Mouse (Mus musculus) MEL (cell line): Measurements from ENCODE around the gene Alpk1. TPM values are rescaled to one million over a fixed set of nuclear protein-coding genes. Genes with fewer than 3 reads are reported as not detected.

Experiments
- DNase-seq: peaks from one replicate; pipeline ENCODE4 v3.0.0; 2011; ENCODE audit warnings: low read depth, low spot score
- H3K27ac ChIP-seq: 2 replicates; pipeline ENCODE4 v1.5.1; 2012; ENCODE audit warnings: low read depth, mild to moderate bottlenecking, control low read depth, low read length, moderate library complexity; ENCODE audit not compliant: control insufficient read depth
- H3K27me3 ChIP-seq, 2 experiments: fragments of 150-350 bp in 1 of 2; sonication (generic) in 1 of 2; 2 replicates each; pipeline ENCODE4 v1.6.1; 2012; ENCODE audit warnings: low read length in 2 of 2, mild to moderate bottlenecking in 2 of 2, improper control_type of control experiment in 1 of 2, moderate library complexity in 1 of 2; ENCODE audit not compliant: insufficient read depth in 2 of 2, control insufficient read depth in 1 of 2
- H3K36me3 ChIP-seq, 2 experiments: 2 replicates each; pipeline ENCODE4 v1.6.1; 2012 to 2014; ENCODE audit warnings: low read length in 2 of 2, improper control_type of control experiment in 1 of 2, inconsistent platforms in 1 of 2, mild to moderate bottlenecking in 1 of 2; ENCODE audit not compliant: insufficient read depth in 2 of 2, control insufficient read depth in 1 of 2
- H3K4me1 ChIP-seq, 2 experiments: fragments of 150-350 bp in 1 of 2; sonication (generic) in 1 of 2; 2 replicates each; pipeline ENCODE4 v1.6.1; 2012; ENCODE audit warnings: low read length in 2 of 2, improper control_type of control experiment in 1 of 2, mild to moderate bottlenecking in 1 of 2; ENCODE audit not compliant: insufficient read depth in 2 of 2, control insufficient read depth in 1 of 2
- H3K4me3 ChIP-seq, 2 experiments: fragments of 150-350 bp in 1 of 2; sonication (generic) in 1 of 2; 2 replicates each; pipeline ENCODE4 v1.5.1; 2012; ENCODE audit warnings: low read depth in 2 of 2, low read length in 2 of 2, mild to moderate bottlenecking in 2 of 2, moderate library complexity in 2 of 2, control low read depth in 1 of 2, improper control_type of control experiment in 1 of 2; ENCODE audit not compliant: control insufficient read depth in 1 of 2, insufficient read depth in 1 of 2
- H3K79me2 ChIP-seq: 2 replicates; pipeline ENCODE4 v1.6.1; 2012; ENCODE audit warnings: mild to moderate bottlenecking, low read length, moderate library complexity; ENCODE audit not compliant: control insufficient read depth, poor library complexity, insufficient read depth
- H3K9ac ChIP-seq: 2 replicates; pipeline ENCODE4 v1.6.1; 2012; ENCODE audit warnings: low read depth, mild to moderate bottlenecking, control low read depth, low read length, moderate library complexity; ENCODE audit not compliant: control insufficient read depth, poor library complexity, severe bottlenecking
- H3K9me3 ChIP-seq: fragments of 150-350 bp; sonication (generic); replicated peaks from 2 replicates; pipeline ENCODE4 v1.6.1; 2012; ENCODE audit warnings: mild to moderate bottlenecking, low read length, improper control_type of control experiment, moderate library complexity; ENCODE audit not compliant: insufficient read depth
- CHD2 ChIP-seq: IDR thresholded peaks from 2 replicates; pipeline ENCODE4 v1.6.1; 2011; ENCODE audit warnings: low read length, improper control_type of control experiment
- ELF1 ChIP-seq: IDR thresholded peaks from 2 replicates; pipeline ENCODE4 v1.6.1; 2014; ENCODE audit warnings: low read depth, mild to moderate bottlenecking, inconsistent platforms, low read length, improper control_type of control experiment, moderate library complexity
- ETS1 ChIP-seq: IDR thresholded peaks from 2 replicates; pipeline ENCODE4 v1.6.1; 2012; ENCODE audit warnings: low read depth, mild to moderate bottlenecking, inconsistent platforms, low read length, improper control_type of control experiment, moderate library complexity
- GABPA ChIP-seq: IDR thresholded peaks from 2 replicates; pipeline ENCODE4 v1.6.1; 2012; ENCODE audit warnings: low read depth, mild to moderate bottlenecking, inconsistent platforms, low read length, improper control_type of control experiment, moderate library complexity
- HCFC1 ChIP-seq: IDR thresholded peaks from 2 replicates; pipeline ENCODE4 v1.6.1; 2012; ENCODE audit warnings: low read depth, mild to moderate bottlenecking, inconsistent platforms, low read length, improper control_type of control experiment, moderate library complexity
- JUND ChIP-seq: IDR thresholded peaks from 2 replicates; pipeline ENCODE4 v1.6.1; 2011; ENCODE audit warnings: low read depth, mild to moderate bottlenecking, improper control_type of control experiment, low read length
- KAT2A ChIP-seq: conservative IDR thresholded peaks from 2 replicates; pipeline ENCODE4 v1.6.1; 2012; ENCODE audit warnings: low read depth, low read length, improper control_type of control experiment, inconsistent platforms
- MEF2A ChIP-seq: IDR thresholded peaks from 2 replicates; pipeline ENCODE4 v1.6.1; 2014; ENCODE audit warnings: low read depth, mild to moderate bottlenecking, inconsistent platforms, low read length, improper control_type of control experiment; ENCODE audit not compliant: poor library complexity, insufficient replicate concordance, severe bottlenecking; ENCODE audit errors: extremely low read depth
- MYB ChIP-seq: IDR thresholded peaks from 2 replicates; pipeline ENCODE4 v1.6.1; 2011; ENCODE audit warnings: mild to moderate bottlenecking, low read depth, low read length, improper control_type of control experiment
- MYC ChIP-seq: IDR thresholded peaks from 2 replicates; pipeline ENCODE4 v1.6.1; 2011; ENCODE audit warnings: low read depth, mild to moderate bottlenecking, low read length, improper control_type of control experiment, moderate library complexity
- NELFE ChIP-seq: IDR thresholded peaks from 2 replicates; pipeline ENCODE4 v1.6.1; 2011; ENCODE audit warnings: low read depth, low read length, improper control_type of control experiment
- NRF1 ChIP-seq: IDR thresholded peaks from 2 replicates; pipeline ENCODE4 v1.6.1; 2014; ENCODE audit warnings: low read depth, mild to moderate bottlenecking, inconsistent platforms, low read length, improper control_type of control experiment, moderate library complexity; ENCODE audit not compliant: poor library complexity, insufficient read depth, severe bottlenecking
- RAD21 ChIP-seq: IDR thresholded peaks from 2 replicates; pipeline ENCODE4 v1.6.1; 2011; ENCODE audit warnings: mild to moderate bottlenecking, low read depth, low read length, improper control_type of control experiment
- RCOR1 ChIP-seq: IDR thresholded peaks from 2 replicates; pipeline ENCODE4 v1.6.1; 2012; ENCODE audit warnings: low read depth, mild to moderate bottlenecking, inconsistent platforms, low read length, improper control_type of control experiment
- SMC3 ChIP-seq: IDR thresholded peaks from 2 replicates; pipeline ENCODE4 v1.6.1; 2011; ENCODE audit warnings: low read depth, low read length, improper control_type of control experiment
- TAL1 ChIP-seq: IDR thresholded peaks from 2 replicates; pipeline ENCODE4 v1.6.1; 2012; ENCODE audit warnings: mild to moderate bottlenecking, inconsistent platforms, low read length, moderate library complexity, mixed read lengths
- UBTF ChIP-seq: IDR thresholded peaks from 2 replicates; pipeline ENCODE4 v1.6.1; 2012; ENCODE audit warnings: low read depth, mild to moderate bottlenecking, inconsistent platforms, low read length, improper control_type of control experiment, moderate library complexity, borderline replicate concordance; ENCODE audit not compliant: insufficient read depth
- USF1 ChIP-seq: IDR thresholded peaks from 2 replicates; pipeline ENCODE4 v1.6.1; 2014; ENCODE audit warnings: low read depth, mild to moderate bottlenecking, inconsistent platforms, low read length, improper control_type of control experiment, moderate library complexity
- ZC3H11A ChIP-seq: IDR thresholded peaks from 2 replicates; pipeline ENCODE4 v1.6.1; 2012; ENCODE audit warnings: low read depth, mild to moderate bottlenecking, inconsistent platforms, low read length, improper control_type of control experiment
- ZMIZ1 ChIP-seq: IDR thresholded peaks from 2 replicates; pipeline ENCODE4 v1.6.1; 2012; ENCODE audit warnings: low read depth, mild to moderate bottlenecking, inconsistent platforms, low read length, improper control_type of control experiment, moderate library complexity
- polyA plus RNA-seq, 2 experiments: library from polyadenylated mRNA; stranded (reverse) in 1 of 2; unstranded in 1 of 2; fragments of >175 nt in 1 of 2; fragments of >200 nt in 1 of 2; gene quantifications; 2 replicates each; pipeline versions ENCODE4 v1.2.1 to v1.2.4; 2012; ENCODE audit warnings: low replicate concordance in 2 of 2, low read depth in 1 of 2; ENCODE audit not compliant: insufficient read length in 2 of 2, insufficient read depth in 1 of 2, missing spikeins in 1 of 2
- total RNA-seq: library from RNA; depleted of rRNA; stranded (reverse); fragments of 300-350 nt; gene quantifications from 2 replicates; pipeline ENCODE4 v1.2.3, GENCODE M21; 2012

Gene Alpk1
- total and polyA plus RNA-seq, 3 experiments, result 1.8 to 2.4 TPM; not detected in 1

DNA sequence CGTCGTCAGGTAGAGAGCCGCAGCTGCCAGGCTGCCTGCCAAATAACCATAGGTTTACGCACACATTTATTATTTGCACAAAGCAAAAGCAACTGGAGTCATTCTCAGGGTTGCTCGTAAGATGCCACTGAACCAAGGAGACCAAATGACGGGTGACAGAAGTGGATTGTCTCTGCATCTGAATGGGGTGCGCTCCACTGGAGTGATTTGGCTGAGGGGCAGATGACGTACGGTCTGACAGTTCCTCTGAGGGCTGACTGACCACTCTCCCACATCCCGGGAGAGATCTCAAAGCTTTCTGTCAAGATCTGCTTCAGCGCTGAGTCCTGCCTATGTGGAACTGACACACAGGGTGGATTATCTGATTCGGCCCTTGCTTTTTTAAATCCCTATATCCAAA lies 24.7 kb upstream of the Alpk1 start:
- no peak overlapping the region for H3K27ac ChIP-seq
- peaks cover 0 to 1% of the 10 kb centered on the region in 2 experiments; a peak in 1 of 4 replicates for H3K36me3 ChIP-seq
- no peak overlapping the region for H3K4me3 ChIP-seq
- no peaks in the 10 kb centered on the region for H3K79me2 ChIP-seq
- H3K9ac ChIP-seq, result no peak overlapping the region
- no peaks in the 10 kb centered on the region for H3K4me1 ChIP-seq
- no peaks in the 10 kb centered on the region for H3K9me3 ChIP-seq
- no peaks in the 10 kb centered on the region for H3K27me3 ChIP-seq
- no peak for DNase-seq
- TF ChIP-seq ZMIZ1 (no peak), TAL1 (no peak), ETS1 (no peak), USF1 (no peak), UBTF (no peak), MYB (no peak), ELF1 (no peak), RCOR1 (no peak), JUND (no peak), MEF2A (no peak), GABPA (no peak), CHD2 (no peak), SMC3 (no peak)

DNA sequence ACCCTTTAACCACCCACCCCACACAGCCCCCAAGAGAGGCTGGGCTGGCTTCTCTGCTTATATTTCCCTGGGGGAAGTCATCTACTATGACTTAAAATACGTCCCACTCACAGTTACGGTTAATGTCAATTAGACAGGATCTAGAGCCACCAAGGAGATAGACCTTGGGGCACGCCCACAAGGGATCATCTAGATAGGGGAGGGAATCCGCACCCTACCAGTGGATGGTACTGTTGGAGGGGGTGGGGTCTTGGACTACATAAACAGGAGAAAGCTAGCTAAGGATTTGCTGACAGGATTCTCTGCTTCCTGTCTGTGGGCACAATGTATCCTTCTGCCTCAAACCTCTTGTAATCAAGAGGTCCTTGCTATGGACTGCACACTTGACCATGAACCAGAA lies 24.1 kb upstream of the Alpk1 start:
- H3K4me3 ChIP-seq, result no peak overlapping the region
- H3K27me3 ChIP-seq, result no peaks in the 10 kb centered on the region
- H3K9me3 ChIP-seq, result no peaks in the 10 kb centered on the region
- peaks cover 0 to 1% of the 10 kb centered on the region in 2 experiments; a peak in 1 of 4 replicates for H3K36me3 ChIP-seq
- no peak for TF ChIP-seq RAD21
- no peak for TF ChIP-seq NRF1
- TF ChIP-seq SMC3, result no peak
- no peak for TF ChIP-seq ZC3H11A
- TF ChIP-seq USF1, result no peak
- TF ChIP-seq CHD2, result no peak
- TF ChIP-seq KAT2A, result no peak
- no peak for TF ChIP-seq HCFC1
- no peak for TF ChIP-seq UBTF
- no peak for TF ChIP-seq MYC
- TF ChIP-seq NELFE, result no peak
- no peak for TF ChIP-seq RCOR1
- H3K27ac ChIP-seq, result no peak overlapping the region
- H3K79me2 ChIP-seq, result no peaks in the 10 kb centered on the region
- no peak for DNase-seq
- H3K9ac ChIP-seq, result no peak overlapping the region
- no peaks in the 10 kb centered on the region for H3K4me1 ChIP-seq
